In the genomic region with DNA sequence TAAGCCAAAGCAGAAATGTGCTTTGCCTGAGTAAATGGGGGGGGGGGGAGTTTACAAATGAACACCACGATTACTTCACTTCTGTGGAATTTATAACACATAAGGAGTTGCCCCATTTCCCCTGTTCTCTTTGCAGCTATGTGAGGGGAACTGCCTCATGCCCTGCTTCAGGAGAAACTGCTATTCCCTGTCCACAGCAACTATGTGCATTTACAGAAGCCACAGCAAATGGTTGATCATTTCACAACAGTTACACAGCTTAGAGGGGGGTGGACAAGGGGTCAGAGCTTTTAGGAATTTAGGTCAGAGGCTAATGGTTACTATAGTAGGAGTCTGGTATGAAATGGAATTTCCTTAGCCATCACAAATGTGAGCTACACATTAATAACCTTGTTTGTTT, we compare ENCODE assay signal across 14 mouse cellular contexts.
DNase-seq lines count a peak whose midpoint lies in the region; ATAC-seq and TF ChIP-seq lines count a peak whose summit lies in the region.
"Had no signal": no experiment of that assay in that cellular context is flagged by ENCODE, and none has a peak within 500 bp of the region (broad histone marks: within the 10 kb centered on the region; RNA-seq: fewer than 3 reads in every experiment).

No protein-coding gene starts in this region.

- no peaks in the 10 kb centered on the region for H3K36me3 ChIP-seq in liver, adult 2 months (ENCODE audit: control insufficient read depth, insufficient read depth, low read length)
- H3K36me3 ChIP-seq in liver, embryonic 11.5 days (ENCODE audit: control insufficient read depth, insufficient read depth, low read length): no peaks in the 10 kb centered on the region
- H3K36me3 ChIP-seq in liver, embryonic 15.5 days (replicated peaks): no peaks in the 10 kb centered on the region
- H3K36me3 ChIP-seq: embryonic facial prominence, embryonic 10.5 days; midbrain, embryonic 13.5 days; stomach, embryonic 15.5 days had no signal

- no peaks in the 10 kb centered on the region for H3K27me3 ChIP-seq in liver, adult 2 months (ENCODE audit: control insufficient read depth, insufficient read depth, low read length)
- H3K27me3 ChIP-seq in liver, embryonic 11.5 days (replicated peaks; ENCODE audit: control insufficient read depth, insufficient read depth, low read length): no peaks in the 10 kb centered on the region
- no peaks in the 10 kb centered on the region for H3K27me3 ChIP-seq in liver, embryonic 15.5 days
- H3K27me3 ChIP-seq: CH12.LX; midbrain, embryonic 13.5 days; stomach, embryonic 15.5 days had no signal

- no peak for ATAC-seq in liver, embryonic 11.5 days (replicated peaks; ENCODE audit: low FRiP score)
- ATAC-seq in common myeloid progenitor, adult 5-6 weeks (replicated peaks; ENCODE audit: low read depth, poor library complexity, severe bottlenecking): peak; percentile 53
- ATAC-seq in liver, embryonic 15.5 days (ENCODE audit: insufficient read depth): peak; percentile 70
- peak; percentile 34; the same call in 1 of the 2 replicates for ATAC-seq in neutrophil, adult 5-6 weeks (ENCODE audit: extremely low read depth, insufficient number of reproducible peaks, low FRiP score, poor library complexity, severe bottlenecking)
- ATAC-seq: hindbrain, embryonic 16.5 days; midbrain, embryonic 13.5 days had no signal

- peaks cover 8% of the 10 kb centered on the region for H3K4me1 ChIP-seq in liver, adult 2 months (ENCODE audit: control insufficient read depth, insufficient read depth, low read length)
- H3K4me1 ChIP-seq in liver, embryonic 11.5 days (replicated peaks; ENCODE audit: control insufficient read depth, insufficient read depth, low read length): no peaks in the 10 kb centered on the region
- H3K4me1 ChIP-seq in liver, embryonic 15.5 days (replicated peaks): peaks cover 12% of the 10 kb centered on the region
- H3K4me1 ChIP-seq: embryonic facial prominence, embryonic 10.5 days; midbrain, embryonic 13.5 days; stomach, embryonic 15.5 days had no signal

- H3K9me3 ChIP-seq in liver, embryonic 11.5 days (ENCODE audit: control insufficient read depth, low read length): no peaks in the 10 kb centered on the region
- H3K9me3 ChIP-seq in liver, embryonic 15.5 days (replicated peaks): no peaks in the 10 kb centered on the region
- H3K9me3 ChIP-seq: embryonic facial prominence, embryonic 10.5 days; midbrain, embryonic 13.5 days; stomach, embryonic 15.5 days had no signal

- no peak overlapping the region for H3K27ac ChIP-seq in liver, adult 2 months (replicated peaks; ENCODE audit: insufficient read depth, low read depth, low read length)
- H3K27ac ChIP-seq in liver, embryonic 11.5 days (ENCODE audit: low read depth, low read length): no peak overlapping the region
- peak overlapping the region; percentile 48; the same call in 1 of the 2 replicates for H3K27ac ChIP-seq in liver, embryonic 15.5 days (replicated peaks)
- no peak overlapping the region for H3K27ac ChIP-seq in gastrocnemius, adult 2 months
- H3K27ac ChIP-seq: embryonic facial prominence, embryonic 10.5 days; layer of hippocampus, adult 2 months; midbrain, embryonic 13.5 days; stomach, embryonic 15.5 days had no signal

- no peak overlapping the region for H3K9ac ChIP-seq in liver, adult 2 months (ENCODE audit: low read depth, low read length)
- no peak overlapping the region for H3K9ac ChIP-seq in liver, embryonic 11.5 days (ENCODE audit: low read depth, low read length)
- H3K9ac ChIP-seq in liver, embryonic 15.5 days: no peak overlapping the region
- H3K9ac ChIP-seq: midbrain, embryonic 13.5 days; stomach, embryonic 15.5 days had no signal

- WGBS in liver, adult 2 months: 3% methylated on average over 1 of the region's 1 CpGs
- WGBS in liver, embryonic 11.5 days: 40% methylated on average over 1 of the region's 1 CpGs
- 9% methylated on average over 1 of the region's 1 CpGs for WGBS in liver, embryonic 15.5 days (ENCODE audit: insufficient replicate concordance)

- TF ChIP-seq CTCF in liver, adult 2 months (IDR thresholded peaks at IDR 0.05; ENCODE audit: low read depth, low read length): no peak
- no peak for TF ChIP-seq CTCF in gastrocnemius, adult 2 months (IDR thresholded peaks at IDR 0.05)

- TF ChIP-seq POLR2A in liver, adult 2 months (IDR thresholded peaks at IDR 0.05; ENCODE audit: extremely low read depth, insufficient read depth, low read length): no peak

- H3K79me2 ChIP-seq in liver, adult 2 months (ENCODE audit: control insufficient read depth, insufficient read depth, low read length): no peaks in the 10 kb centered on the region

- DNase-seq in liver, adult 2 months (ENCODE audit: extremely low read depth, low read depth, low spot score): peak; percentile 23
- DNase-seq in liver, embryonic 11.5 days (ENCODE audit: low spot score): no peak
- no peak for DNase-seq in gastrocnemius, adult 2 months
- no peak for DNase-seq in embryo, embryonic 10.5 days (ENCODE audit: low spot score)
- DNase-seq: cerebellum, adult 9-10 months had no signal

- no peak overlapping the region for H3K4me2 ChIP-seq in liver, embryonic 11.5 days
- no peak overlapping the region for H3K4me2 ChIP-seq in liver, embryonic 15.5 days
- H3K4me2 ChIP-seq: midbrain, embryonic 13.5 days; stomach, embryonic 15.5 days had no signal

- intact Hi-C loops in gastrocnemius, adult 2 months (cut with DNase I): no loop called here

- H3K4me3 ChIP-seq in liver, adult 2 months (ENCODE audit: insufficient read depth, low read depth, low read length): no peak overlapping the region
- no peak overlapping the region for H3K4me3 ChIP-seq in liver, embryonic 11.5 days (ENCODE audit: low read depth, low read length)
- H3K4me3 ChIP-seq in liver, embryonic 15.5 days (replicated peaks): no peak overlapping the region
- no peak overlapping the region for H3K4me3 ChIP-seq in gastrocnemius, adult 2 months
- H3K4me3 ChIP-seq: embryonic facial prominence, embryonic 10.5 days; layer of hippocampus, adult 2 months; midbrain, embryonic 13.5 days; stomach, embryonic 15.5 days had no signal
